Mouse (Mus musculus) gastrocnemius, adult 8-10 months (tissue): ENCODE data around the gene Pfn4. TPM values are rescaled to one million over a fixed set of nuclear protein-coding genes. Genes with fewer than 3 reads are reported as not detected.
"Not testable (repeated sequence)": the region's sequence is repeated elsewhere in the genome, so short reads cannot be mapped to it uniquely, and the experiment has no call there.

Source experiments
- DNase-seq, 2 experiments: peaks; one replicate each; pipeline ENCODE4 v3.0.0; 2022; ENCODE audit warnings: low spot score in 2 of 2
- total RNA-seq, 4 experiments: library from RNA; stranded (reverse); gene quantifications; 2 replicates each; pipeline ENCODE4 v1.2.4; 2022

Gene Pfn4
- total RNA-seq, 4 experiments from 2014 or later = 0.67 to 1.1 (median 1.0) TPM

DNA sequence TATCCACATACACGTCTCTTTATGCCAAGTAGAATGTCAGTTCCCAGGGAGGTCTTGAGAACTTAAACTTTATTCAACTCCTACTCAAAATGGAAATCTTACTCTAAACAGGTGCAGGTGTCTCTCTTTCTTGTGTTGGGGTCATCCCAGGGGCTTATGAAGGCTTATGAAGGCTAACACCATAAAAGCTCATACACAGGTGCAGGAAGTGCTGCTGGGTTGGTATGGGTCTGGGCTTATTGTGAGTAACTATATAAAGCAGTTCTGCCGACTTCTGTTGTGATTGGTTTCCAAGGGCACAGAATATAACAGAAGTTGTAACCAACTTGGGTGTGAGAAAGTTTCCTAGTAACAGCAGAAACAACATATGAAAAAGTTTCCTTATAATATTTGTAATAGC lies 15.6 kb downstream of the Pfn4 start:
- DNase-seq = no peak

DNA sequence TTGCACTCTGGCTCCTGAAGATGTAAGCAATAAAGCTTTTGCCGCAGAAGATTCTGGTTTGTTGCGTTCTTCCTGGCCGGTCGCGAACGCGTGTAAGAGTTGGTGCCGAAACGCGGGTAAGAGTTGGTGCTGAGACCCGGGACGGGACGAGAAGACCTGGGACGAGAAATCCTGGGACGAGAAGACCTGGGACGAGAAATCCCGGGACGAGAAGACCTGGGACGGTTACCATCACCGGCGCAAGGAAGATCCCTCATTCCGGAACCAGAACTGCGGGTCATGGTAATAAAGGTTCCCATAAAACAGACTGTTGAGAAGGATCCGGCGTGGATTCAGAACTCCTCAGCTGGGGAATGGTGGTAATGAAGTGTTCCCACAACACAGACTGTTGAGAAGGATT lies 19.3 kb downstream of the Pfn4 start:
- DNase-seq = not testable (repeated sequence)

DNA sequence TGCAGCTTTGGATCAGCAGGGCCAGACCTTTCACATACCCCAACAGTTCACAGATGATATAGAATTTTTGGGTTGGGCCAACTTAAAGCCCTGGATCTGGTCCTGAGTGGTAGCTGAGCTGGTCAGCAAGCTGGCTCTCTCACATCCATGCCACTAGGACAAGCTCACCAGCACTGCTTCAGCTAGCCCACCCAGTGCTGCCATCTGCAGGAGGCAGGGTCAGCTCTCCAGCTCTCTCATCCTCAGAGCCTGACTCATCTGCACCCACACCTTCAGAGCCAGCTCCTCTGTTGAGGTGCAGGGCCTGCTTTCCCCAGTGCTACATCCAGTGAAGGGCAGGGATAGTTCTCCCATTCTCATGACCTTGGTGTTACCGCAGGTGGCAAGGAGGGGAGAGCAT lies 24.9 kb downstream of the Pfn4 start:
- DNase-seq = no peak

DNA sequence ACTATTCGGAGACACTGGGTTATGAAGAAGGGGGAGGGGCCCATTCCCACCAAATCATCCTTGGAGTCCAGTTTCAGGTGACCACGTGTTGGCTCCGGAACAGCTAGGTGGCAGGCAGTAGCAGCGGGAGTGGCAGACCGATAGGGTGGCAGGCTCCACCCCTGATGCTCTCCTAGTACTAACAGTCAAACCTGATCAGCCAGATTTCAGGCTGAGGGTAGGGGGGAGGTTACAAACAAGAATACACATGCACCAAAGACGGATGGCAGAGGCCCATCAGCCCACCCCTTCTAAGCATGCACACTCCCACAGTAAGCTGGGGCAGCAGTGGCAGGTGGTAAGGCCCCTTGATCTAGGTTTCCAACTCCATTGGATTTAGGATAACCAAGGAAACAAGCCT lies 28.6 kb downstream of the Pfn4 start:
- DNase-seq = not testable (repeated sequence)

DNA sequence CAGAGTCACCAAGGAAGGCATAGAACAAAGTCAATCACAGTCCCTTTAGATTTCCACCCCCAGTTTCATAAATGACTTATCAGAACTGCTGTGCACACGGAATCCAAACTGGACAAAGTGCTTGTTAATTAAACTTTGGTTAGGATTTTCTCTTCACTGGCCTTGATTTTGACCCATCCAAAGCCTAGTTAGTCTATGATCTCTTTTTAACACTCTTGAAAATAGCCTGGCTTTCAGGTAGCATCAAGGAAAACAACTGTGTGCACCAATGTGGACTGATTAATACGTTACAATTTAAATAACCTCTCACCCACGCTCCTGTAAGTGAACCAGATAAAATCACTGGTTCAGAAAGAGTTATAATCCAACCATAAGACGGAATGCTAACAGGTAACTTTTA lies 42.2 kb downstream of the Pfn4 start:
- DNase-seq = no peak

DNA sequence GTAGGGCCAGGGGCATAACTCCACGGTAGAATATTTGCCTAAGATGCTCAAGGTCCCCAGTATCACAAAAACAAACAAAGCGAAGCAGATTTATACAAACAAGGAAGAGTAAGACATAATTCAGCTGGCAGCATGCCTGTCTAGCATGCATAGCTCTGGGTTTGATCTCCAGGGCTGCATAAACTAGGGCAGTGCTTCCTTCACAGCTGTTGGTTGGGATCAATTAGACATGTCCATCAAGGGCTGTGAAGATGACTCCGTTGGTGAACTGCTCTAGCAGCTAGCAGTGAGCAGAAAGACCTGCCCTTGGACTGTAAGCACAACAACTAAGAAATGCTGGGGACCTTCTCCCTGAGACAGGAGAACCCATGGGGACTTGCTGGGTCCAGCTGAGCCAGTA lies 42.9 kb downstream of the Pfn4 start:
- DNase-seq = no peak

DNA sequence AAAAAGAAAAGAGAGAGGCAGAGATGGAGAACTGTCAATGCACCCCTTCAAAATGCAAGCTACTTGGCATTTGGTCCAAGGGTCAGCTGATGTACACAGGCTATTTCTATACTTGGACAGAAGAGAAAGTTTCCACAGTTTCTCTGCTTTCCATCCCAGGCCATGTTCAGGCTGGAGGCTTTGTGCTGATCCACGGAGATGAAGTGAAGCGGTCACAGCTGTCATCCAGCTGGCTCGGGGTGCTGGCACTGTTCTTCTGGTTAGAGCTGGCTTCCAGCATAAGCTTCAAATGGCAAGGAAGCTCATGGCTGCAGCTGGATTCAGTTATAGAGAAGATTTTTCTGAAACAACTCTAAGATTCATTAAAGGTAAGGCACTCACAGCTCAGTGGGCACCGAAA lies 44.8 kb downstream of the Pfn4 start:
- DNase-seq = no peak

DNA sequence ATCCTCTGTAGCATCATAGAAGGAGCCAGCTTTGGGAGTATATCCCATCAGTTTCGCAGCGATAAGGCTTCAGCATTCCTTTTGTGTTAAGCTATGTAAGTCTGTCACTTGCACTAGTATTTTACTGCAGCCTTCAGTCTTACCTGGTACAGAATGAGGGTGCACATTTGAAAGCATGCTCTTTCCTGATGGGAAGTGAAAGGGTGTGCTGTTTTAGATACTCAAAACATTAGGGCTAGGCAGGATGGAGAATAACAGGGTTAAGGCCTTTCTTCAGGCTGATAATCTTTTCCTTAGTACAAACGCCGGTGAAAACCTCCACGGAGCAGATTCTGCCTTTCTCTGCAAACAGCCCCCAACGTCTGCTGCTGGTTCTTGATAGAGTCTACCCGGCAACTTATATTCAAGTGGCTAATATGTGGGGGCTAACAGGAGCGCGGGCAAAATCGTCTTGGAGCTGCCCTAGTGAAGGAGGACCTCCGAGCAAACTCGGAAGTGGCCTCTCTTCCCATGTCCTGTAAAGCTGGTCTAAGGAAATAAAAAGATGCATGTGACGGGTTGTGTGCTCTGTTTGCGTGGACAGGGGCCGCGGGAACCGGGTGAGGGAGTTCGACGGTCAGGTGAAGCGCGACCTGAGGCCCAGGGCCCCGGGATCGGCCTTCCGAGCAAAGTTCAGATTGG lies 48.0 kb downstream of the Pfn4 start:
- no peak for DNase-seq

DNA sequence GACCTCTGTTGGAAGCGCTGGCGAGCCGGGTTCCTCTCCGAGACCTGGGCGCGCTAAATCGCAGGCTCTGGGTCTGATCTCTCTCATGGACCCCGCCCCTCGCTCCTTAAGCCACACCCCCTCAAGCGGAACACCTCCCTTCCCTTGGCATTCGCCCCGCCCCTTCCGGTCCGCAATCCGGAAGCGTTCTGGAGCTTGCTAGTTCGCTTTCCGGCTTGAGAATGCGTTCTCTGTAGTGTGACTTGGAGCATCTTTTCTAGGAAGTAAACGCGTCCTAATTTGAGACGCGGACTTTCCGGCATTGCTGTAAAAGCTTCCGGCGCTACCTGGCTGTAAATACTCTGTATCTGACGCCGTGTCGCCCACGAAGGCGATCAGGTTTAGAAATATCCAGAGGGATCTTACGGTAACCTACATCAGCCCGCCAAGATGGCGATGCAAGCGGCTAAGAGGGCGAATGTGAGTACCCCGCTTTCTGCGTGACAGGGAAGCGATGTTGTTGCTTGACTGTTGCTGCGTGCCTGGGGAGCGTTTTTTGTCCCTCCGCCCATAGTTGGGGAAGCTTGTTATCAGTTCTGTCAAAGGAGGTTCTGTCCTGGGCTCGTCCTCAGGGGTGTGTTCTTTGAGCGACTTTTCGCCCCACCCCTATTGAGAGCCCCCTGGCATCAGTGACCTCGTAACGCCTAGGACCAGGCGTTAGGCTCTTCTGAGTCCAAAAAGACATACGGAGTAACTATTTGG lies 48.7 kb downstream of the Pfn4 start, which contains the start of gene Sf3b6:
Gene Sf3b6, plus strand, starts transcription at position 184 of the 741 bp plus-strand sequence.
- peak; percentile 96 to 97 for DNase-seq

DNA sequence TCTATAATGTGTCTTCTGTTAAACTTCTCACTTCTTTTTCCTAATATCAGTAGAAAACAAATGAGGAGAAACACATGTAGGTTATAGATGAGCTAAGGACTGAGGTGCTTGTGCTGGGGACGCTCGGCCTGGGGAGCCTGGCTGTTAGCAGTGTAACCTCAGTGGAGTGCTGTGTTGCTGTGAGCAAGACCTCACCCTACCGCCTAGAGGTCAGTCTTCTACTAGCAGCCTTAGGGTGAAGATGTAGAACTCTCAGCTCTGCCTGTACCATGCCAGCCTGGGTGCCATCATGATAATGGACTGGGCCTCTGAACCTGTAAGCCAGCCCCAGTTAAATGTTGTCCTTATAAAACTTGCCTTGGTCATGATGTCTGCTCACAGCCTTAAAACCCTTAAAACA lies 58.4 kb downstream of the Pfn4 start:
- DNase-seq = no peak

Other genes with a start within 250 kb of the Pfn4 start
- 10 to 100 TPM; 19.5 to 22.2 (median 21.1) TPM for gene Itsn2, start 176.4 kb upstream of the Pfn4 start, total RNA-seq
- not detected for gene Gm3625, start 176.1 kb upstream of the Pfn4 start, total RNA-seq
- gene Fam228a, start 30.6 kb upstream of the Pfn4 start, total RNA-seq = under 1 TPM in 2 of 4 experiments, not detected in 2; 0.12 to 0.24 TPM
- 10 to 100 TPM in 2 of 4 experiments, 1 to 10 TPM in 2; 8.9 to 16.4 (median 10.8) TPM for gene Fam228b, start 245 bp downstream of the Pfn4 start, total RNA-seq
- 10 to 100 TPM; 24.7 to 34.2 (median 28.8) TPM for gene Sf3b6, start 48.5 kb downstream of the Pfn4 start, total RNA-seq
- gene Fkbp1b, start 72.6 kb downstream of the Pfn4 start, total RNA-seq = under 1 TPM in 1 of 4 experiments, not detected in 3; 0.58 TPM
- gene Wdcp, start 74.3 kb downstream of the Pfn4 start, total RNA-seq = 1 to 10 TPM; 4.7 to 5.4 (median 5.1) TPM
- gene Mfsd2b, start 105.3 kb downstream of the Pfn4 start, total RNA-seq = under 1 TPM; 0.25 to 0.48 (median 0.38) TPM
- gene Ubxn2a, start 138.7 kb downstream of the Pfn4 start, total RNA-seq = 100 to 1,000 TPM; 142 to 163 (median 146) TPM
- gene Atad2b, start 148.3 kb downstream of the Pfn4 start, total RNA-seq = 10 to 100 TPM; 10.0 to 11.2 (median 10.6) TPM